Mouse (Mus musculus): Measurements from ENCODE around the gene Kncn.
A peak's percentile ranks its signal among the peaks of the same experiment; 100 is the strongest.

- TF ChIP-seq CTCF (IDR thresholded peaks at IDR 0.05; ENCODE audit: low read depth): peak; percentile 41
- no peak for TF ChIP-seq EP300 (IDR thresholded peaks at IDR 0.05; ENCODE audit: low read depth)
These were observed 45.2 kb upstream of the Kncn start, which contains the start of gene Mknk1 for GRCm38 (mm10) chr4:115838696-115839641.

Data from liver, postnatal 0 days (tissue).